Mouse (Mus musculus): ENCODE measurements around the gene Wfdc12. TPM values are rescaled to one million over a fixed set of nuclear protein-coding genes. Genes with fewer than 3 reads are reported as not detected.
"Not testable (repeated sequence)": the region's sequence is repeated elsewhere in the genome, so short reads cannot be mapped to it uniquely, and the experiment has no call there.

Wfdc12 gene
- total RNA-seq (2021): 10 to 100 TPM in 1 of 2 experiments, not detected in 1; 10.5 TPM
- 0.39 and 2.3 TPM in 2 replicates for polyA plus RNA-seq (2012; rRNA removed)
- long read RNA-seq: 0 reads

GRCm38 (mm10) chr2:164190576-164190975, at the start of gene Wfdc12:
Gene Wfdc12 (minus strand): TSS chr2:164190608.
- DNase-seq: peak; percentile 16

- no peak for DNase-seq
Measured at GRCm38 (mm10) chr2:164238366-164238765, 48.0 kb upstream of the Wfdc12 start, which contains the start of gene Svs2. Gene Svs2 (minus strand): TSS chr2:164238466.

GRCm38 (mm10) chr2:164232671-164233070, 42.3 kb upstream of the Wfdc12 start:
- no peak for DNase-seq

GRCm38 (mm10) chr2:164228361-164229070, 38.1 kb upstream of the Wfdc12 start:
- peak; percentile 59 for DNase-seq

- DNase-seq: no peak
Measured at GRCm38 (mm10) chr2:164221522-164221921, 31.1 kb upstream of the Wfdc12 start, which contains the start of gene Wfdc15b. Gene Wfdc15b (minus strand): TSS chr2:164221660.

- DNase-seq: no peak
Measured at GRCm38 (mm10) chr2:164219295-164219694, 28.9 kb upstream of the Wfdc12 start.

GRCm38 (mm10) chr2:164212711-164213110, 22.3 kb upstream of the Wfdc12 start:
- DNase-seq: no peak

GRCm38 (mm10) chr2:164210892-164211291, 20.5 kb upstream of the Wfdc12 start:
- no peak for DNase-seq

GRCm38 (mm10) chr2:164206676-164207075, 16.3 kb upstream of the Wfdc12 start:
- DNase-seq: peak; percentile 32

- not testable (repeated sequence) for DNase-seq
Measured at GRCm38 (mm10) chr2:164206011-164206410, 15.6 kb upstream of the Wfdc12 start.

GRCm38 (mm10) chr2:164199626-164200327, 9.4 kb upstream of the Wfdc12 start, which contains the start of gene Wfdc15a:
Gene Wfdc15a (minus strand): TSS chr2:164200130.
- DNase-seq: no peak

- DNase-seq: peak; percentile 29
Measured at GRCm38 (mm10) chr2:164196700-164196990, 6.2 kb upstream of the Wfdc12 start.

- peak; percentile 53 for DNase-seq
Measured at GRCm38 (mm10) chr2:164195971-164196699, 5.7 kb upstream of the Wfdc12 start.

- peak; percentile 66 for DNase-seq
Measured at GRCm38 (mm10) chr2:164194959-164195630, 4.7 kb upstream of the Wfdc12 start.

- no peak for DNase-seq
Measured at GRCm38 (mm10) chr2:164192279-164192678, 1.9 kb upstream of the Wfdc12 start.

- no peak for DNase-seq
Measured at GRCm38 (mm10) chr2:164188722-164189121, 1.7 kb downstream of the Wfdc12 start.

- DNase-seq: no peak
Measured at GRCm38 (mm10) chr2:164184145-164184719, 6.2 kb downstream of the Wfdc12 start.

GRCm38 (mm10) chr2:164183340-164183739, 7.1 kb downstream of the Wfdc12 start:
- DNase-seq: no peak

GRCm38 (mm10) chr2:164182692-164183255, 7.6 kb downstream of the Wfdc12 start, which contains the start of gene Wfdc5:
Gene Wfdc5 (minus strand): TSS chr2:164182742.
- no peak for DNase-seq

- DNase-seq: no peak
Measured at GRCm38 (mm10) chr2:164180770-164181169, 9.6 kb downstream of the Wfdc12 start.

- DNase-seq: peak; percentile 33
Measured at GRCm38 (mm10) chr2:164180124-164180523, 10.3 kb downstream of the Wfdc12 start.

Measured in adrenal gland, adult 2 months (tissue).